Mouse (Mus musculus): ENCODE data around the gene Erc1. TPM values are rescaled to one million over a fixed set of nuclear protein-coding genes. Genes with fewer than 3 reads are reported as not detected.
A peak's percentile ranks its signal among the peaks of the same experiment; 100 is the strongest.

Erc1 gene
- polyA plus RNA-seq, 1 experiment from 2014 or later, result 26.0 TPM

- peak; percentile 35 for DNase-seq (ENCODE audit: low spot score)
- Histone ChIP-seq H3K27me3 (ENCODE audit: insufficient read depth, poor library complexity, severe bottlenecking) (no peaks in the 10 kb centered on the region), H3K4me3 (no peak overlapping the region), H3K9me3 (no peaks in the 10 kb centered on the region), H3K36me3 (peaks cover 18% of the 10 kb centered on the region), H3K4me1 (replicated peaks) (no peaks in the 10 kb centered on the region), H3K27ac (no peak overlapping the region)
- 47% methylated on average over 2 of the region's 2 CpGs for WGBS
These were observed 55.4 kb downstream of the Erc1 start for GRCm38 (mm10) chr6:119792562-119792961.

- DNase-seq (ENCODE audit: low spot score), result no peak
- Histone ChIP-seq H3K4me1 (replicated peaks) (no peaks in the 10 kb centered on the region), H3K27ac (no peak overlapping the region), H3K27me3 (ENCODE audit: insufficient read depth, poor library complexity, severe bottlenecking) (no peaks in the 10 kb centered on the region), H3K9me3 (no peaks in the 10 kb centered on the region), H3K4me3 (no peak overlapping the region), H3K36me3 (peaks cover 12% of the 10 kb centered on the region; the same call in 1 of the 2 replicates)
- WGBS, result 96% methylated on average over 2 of the region's 2 CpGs
These were observed 65.6 kb downstream of the Erc1 start for GRCm38 (mm10) chr6:119782416-119782815.

GRCm38 (mm10) chr6:119781109-119781508 lies 66.9 kb downstream of the Erc1 start:
- H3K4me1 ChIP-seq (replicated peaks), result no peaks in the 10 kb centered on the region
- 81% methylated on average over 3 of the region's 3 CpGs for WGBS

GRCm38 (mm10) chr6:119768778-119769177 lies 79.2 kb downstream of the Erc1 start:
- WGBS, result 85% methylated on average over 1 of the region's 1 CpGs

More at GRCm38 (mm10) chr6:119781109-119781508, 66.9 kb downstream of the Erc1 start:
- no peak for DNase-seq (ENCODE audit: low spot score)
- Histone ChIP-seq H3K4me3 (no peak overlapping the region), H3K9me3 (no peaks in the 10 kb centered on the region), H3K27ac (no peak overlapping the region), H3K27me3 (ENCODE audit: insufficient read depth, poor library complexity, severe bottlenecking) (no peaks in the 10 kb centered on the region), H3K36me3 (peaks cover 12% of the 10 kb centered on the region; the same call in 1 of the 2 replicates)

GRCm38 (mm10) chr6:119764355-119764754 lies 83.6 kb downstream of the Erc1 start:
- 93% methylated on average over 3 of the region's 3 CpGs for WGBS
- peaks cover 6% of the 10 kb centered on the region; the same call in 1 of the 2 replicates for H3K36me3 ChIP-seq
- no peaks in the 10 kb centered on the region for H3K9me3 ChIP-seq
- no peaks in the 10 kb centered on the region for H3K4me1 ChIP-seq (replicated peaks)
- no peaks in the 10 kb centered on the region for H3K27me3 ChIP-seq (ENCODE audit: insufficient read depth, poor library complexity, severe bottlenecking)
- H3K4me3 ChIP-seq, result no peak overlapping the region
- no peak overlapping the region for H3K27ac ChIP-seq
- no peak for DNase-seq (ENCODE audit: low spot score)

More at GRCm38 (mm10) chr6:119768778-119769177, 79.2 kb downstream of the Erc1 start:
- H3K27ac ChIP-seq, result no peak overlapping the region
- DNase-seq (ENCODE audit: low spot score), result no peak
- no peaks in the 10 kb centered on the region; the same call in 1 of the 2 replicates for H3K36me3 ChIP-seq
- no peaks in the 10 kb centered on the region for H3K9me3 ChIP-seq
- H3K4me1 ChIP-seq (replicated peaks), result no peaks in the 10 kb centered on the region
- no peaks in the 10 kb centered on the region for H3K27me3 ChIP-seq (ENCODE audit: insufficient read depth, poor library complexity, severe bottlenecking)
- no peak overlapping the region for H3K4me3 ChIP-seq

GRCm38 (mm10) chr6:119759866-119760265 lies 88.1 kb downstream of the Erc1 start:
- H3K4me3 ChIP-seq, result no peak overlapping the region
- H3K36me3 ChIP-seq, result peaks cover 6% of the 10 kb centered on the region; the same call in 1 of the 2 replicates
- WGBS, result 92% methylated on average over 3 of the region's 3 CpGs
- H3K27me3 ChIP-seq (ENCODE audit: insufficient read depth, poor library complexity, severe bottlenecking), result no peaks in the 10 kb centered on the region
- no peak for DNase-seq (ENCODE audit: low spot score)
- H3K27ac ChIP-seq, result no peak overlapping the region
- no peaks in the 10 kb centered on the region for H3K4me1 ChIP-seq (replicated peaks)
- no peaks in the 10 kb centered on the region for H3K9me3 ChIP-seq

- H3K27me3 ChIP-seq (ENCODE audit: insufficient read depth, poor library complexity, severe bottlenecking), result no peaks in the 10 kb centered on the region
- no peaks in the 10 kb centered on the region for H3K9me3 ChIP-seq
- H3K4me3 ChIP-seq, result no peak overlapping the region
- H3K27ac ChIP-seq, result no peak overlapping the region
- DNase-seq (ENCODE audit: low spot score), result no peak
- H3K36me3 ChIP-seq, result peaks cover 6% of the 10 kb centered on the region; the same call in 1 of the 2 replicates
- no peaks in the 10 kb centered on the region for H3K4me1 ChIP-seq (replicated peaks)
- WGBS, result 88% methylated on average over 2 of the region's 2 CpGs
These were observed 89.5 kb downstream of the Erc1 start for GRCm38 (mm10) chr6:119758490-119758889.

GRCm38 (mm10) chr6:119757796-119758195 lies 90.2 kb downstream of the Erc1 start:
- 79% methylated on average over 5 of the region's 5 CpGs for WGBS
- DNase-seq (ENCODE audit: low spot score), result no peak
- Histone ChIP-seq H3K36me3 (peaks cover 10% of the 10 kb centered on the region; the same call in 1 of the 2 replicates), H3K27ac (no peak overlapping the region), H3K4me3 (no peak overlapping the region), H3K9me3 (no peaks in the 10 kb centered on the region), H3K27me3 (ENCODE audit: insufficient read depth, poor library complexity, severe bottlenecking) (no peaks in the 10 kb centered on the region), H3K4me1 (replicated peaks) (no peaks in the 10 kb centered on the region)

GRCm38 (mm10) chr6:119755866-119756265 lies 92.1 kb downstream of the Erc1 start:
- Histone ChIP-seq H3K4me3 (no peak overlapping the region), H3K36me3 (peaks cover 22% of the 10 kb centered on the region), H3K27me3 (ENCODE audit: insufficient read depth, poor library complexity, severe bottlenecking) (no peaks in the 10 kb centered on the region), H3K27ac (no peak overlapping the region), H3K9me3 (no peaks in the 10 kb centered on the region), H3K4me1 (replicated peaks) (no peaks in the 10 kb centered on the region)
- 76% methylated on average over 3 of the region's 3 CpGs for WGBS
- DNase-seq (ENCODE audit: low spot score), result no peak

- WGBS, result 90% methylated on average over 7 of the region's 7 CpGs
- Histone ChIP-seq H3K27ac (no peak overlapping the region), H3K36me3 (peaks cover 58% of the 10 kb centered on the region), H3K4me3 (no peak overlapping the region), H3K4me1 (replicated peaks) (no peaks in the 10 kb centered on the region), H3K27me3 (ENCODE audit: insufficient read depth, poor library complexity, severe bottlenecking) (no peaks in the 10 kb centered on the region), H3K9me3 (no peaks in the 10 kb centered on the region)
- DNase-seq (ENCODE audit: low spot score), result no peak
These were observed 98.8 kb downstream of the Erc1 start for GRCm38 (mm10) chr6:119749093-119749635.

- Histone ChIP-seq H3K4me1 (replicated peaks) (no peaks in the 10 kb centered on the region), H3K9me3 (no peaks in the 10 kb centered on the region), H3K36me3 (peaks cover 33% of the 10 kb centered on the region), H3K4me3 (no peak overlapping the region), H3K27ac (no peak overlapping the region), H3K27me3 (ENCODE audit: insufficient read depth, poor library complexity, severe bottlenecking) (no peaks in the 10 kb centered on the region)
- no peak for DNase-seq (ENCODE audit: low spot score)
- 82% methylated on average over 2 of the region's 2 CpGs for WGBS
These were observed 106.1 kb downstream of the Erc1 start for GRCm38 (mm10) chr6:119741861-119742260.

GRCm38 (mm10) chr6:119740541-119740940 lies 107.4 kb downstream of the Erc1 start:
- Histone ChIP-seq H3K4me1 (replicated peaks) (no peaks in the 10 kb centered on the region), H3K9me3 (no peaks in the 10 kb centered on the region), H3K4me3 (no peak overlapping the region), H3K27me3 (ENCODE audit: insufficient read depth, poor library complexity, severe bottlenecking) (no peaks in the 10 kb centered on the region), H3K36me3 (peaks cover 27% of the 10 kb centered on the region), H3K27ac (no peak overlapping the region)
- WGBS, result 88% methylated on average over 3 of the region's 3 CpGs
- no peak for DNase-seq (ENCODE audit: low spot score)

GRCm38 (mm10) chr6:119738638-119739375 lies 109.2 kb downstream of the Erc1 start:
- WGBS, result 92% methylated on average over 4 of the region's 4 CpGs
- Histone ChIP-seq H3K9me3 (no peaks in the 10 kb centered on the region), H3K4me3 (no peak overlapping the region), H3K4me1 (replicated peaks) (no peaks in the 10 kb centered on the region), H3K27ac (no peak overlapping the region), H3K36me3 (peaks cover 27% of the 10 kb centered on the region), H3K27me3 (ENCODE audit: insufficient read depth, poor library complexity, severe bottlenecking) (no peaks in the 10 kb centered on the region)
- no peak for DNase-seq (ENCODE audit: low spot score)

Measured in hindbrain, embryonic 10.5 days (tissue).